ENCODE assay signal across 18 mouse cellular contexts in genomic region chr11:8473616-8474015, GRCm38 (mm10).
"Had no signal": no experiment of that assay in that cellular context is flagged by ENCODE, and none has a peak within 500 bp of the region (broad histone marks: within the 10 kb centered on the region; RNA-seq: fewer than 3 reads in every experiment).

No protein-coding gene starts in this region.

- H3K9me3 ChIP-seq: liver, embryonic 12.5 days; midbrain, embryonic 10.5 days; midbrain, embryonic 12.5 days; neural tube, embryonic 13.5 days; neural tube, embryonic 15.5 days had no signal

- H3K4me3 ChIP-seq: liver, embryonic 12.5 days; midbrain, embryonic 10.5 days; midbrain, embryonic 12.5 days; myocyte; neural tube, embryonic 13.5 days; neural tube, embryonic 15.5 days had no signal

- ATAC-seq: liver, embryonic 12.5 days; midbrain, embryonic 16.5 days had no signal

- DNase-seq: lung, adult 18-20 months; midbrain, embryonic 14.5 days; retina, postnatal 1 day; right cerebral cortex, adult 18-20 months; right cerebral cortex, postnatal 25 days; right cerebral cortex, postnatal 4 days; spleen, adult 18-20 months; thymus, adult 18-20 months; thymus, postnatal 14 days; thymus, postnatal 36 days had no signal

- H3K27ac ChIP-seq: liver, embryonic 12.5 days; liver, embryonic 14.5 days; midbrain, embryonic 10.5 days; midbrain, embryonic 12.5 days; neural tube, embryonic 13.5 days; neural tube, embryonic 15.5 days had no signal

- H3K4me2 ChIP-seq: liver, embryonic 12.5 days; midbrain, embryonic 12.5 days; neural tube, embryonic 13.5 days; neural tube, embryonic 15.5 days had no signal

- H3K27me3 ChIP-seq: midbrain, embryonic 12.5 days; neural tube, embryonic 15.5 days had no signal

- H3K36me3 ChIP-seq: midbrain, embryonic 12.5 days; neural tube, embryonic 13.5 days had no signal

- H3K9ac ChIP-seq: liver, embryonic 12.5 days; liver, embryonic 14.5 days; midbrain, embryonic 12.5 days; neural tube, embryonic 13.5 days; neural tube, embryonic 15.5 days had no signal
